Mouse (Mus musculus): ENCODE data around the gene Klk1b16. TPM values are rescaled to one million over a fixed set of nuclear protein-coding genes. Genes with fewer than 3 reads are reported as not detected.

Klk1b16 gene
- polyA plus RNA-seq, 1 experiment from 2014 or later: not detected

Other genes starting within 250 kb of the Klk1b16 start
- gene Klk15, start 203.0 kb upstream of the Klk1b16 start, polyA plus RNA-seq (2015; fragmentation: Nextera tagmentation; extraction: Ambion mirVana): not detected in 2 replicates
- gene Klk1b8, start 186.1 kb upstream of the Klk1b16 start, polyA plus RNA-seq (2015; fragmentation: Nextera tagmentation; extraction: Ambion mirVana): not detected in 2 replicates
- gene Klk1b1, start 170.0 kb upstream of the Klk1b16 start, polyA plus RNA-seq (2015; fragmentation: Nextera tagmentation; extraction: Ambion mirVana): not detected in 2 replicates
- not detected in 2 replicates for gene Klk1b9, start 160.7 kb upstream of the Klk1b16 start, polyA plus RNA-seq (2015; fragmentation: Nextera tagmentation; extraction: Ambion mirVana)
- gene Klk1b11, start 140.9 kb upstream of the Klk1b16 start, polyA plus RNA-seq (2015; fragmentation: Nextera tagmentation; extraction: Ambion mirVana): not detected in 2 replicates
- not detected in 2 replicates for gene Klk1b26, start 124.6 kb upstream of the Klk1b16 start, polyA plus RNA-seq (2015; fragmentation: Nextera tagmentation; extraction: Ambion mirVana)
- gene Klk1b27, start 84.5 kb upstream of the Klk1b16 start, polyA plus RNA-seq (2015; fragmentation: Nextera tagmentation; extraction: Ambion mirVana): not detected in 2 replicates
- not detected in 2 replicates for gene Klk1b21, start 34.4 kb upstream of the Klk1b16 start, polyA plus RNA-seq (2015; fragmentation: Nextera tagmentation; extraction: Ambion mirVana)
- not detected in 2 replicates for gene Klk1b22, start 24.1 kb upstream of the Klk1b16 start, polyA plus RNA-seq (2015; fragmentation: Nextera tagmentation; extraction: Ambion mirVana)
- gene Klk1b24, start 51.5 kb downstream of the Klk1b16 start, polyA plus RNA-seq (2015; fragmentation: Nextera tagmentation; extraction: Ambion mirVana): not detected in 2 replicates
- gene Klk1b3, start 61.4 kb downstream of the Klk1b16 start, polyA plus RNA-seq (2015; fragmentation: Nextera tagmentation; extraction: Ambion mirVana): 0.19 TPM in 1 of 2 replicates, not detected in the other
- not detected in 2 replicates for gene Klk1b4, start 70.7 kb downstream of the Klk1b16 start, polyA plus RNA-seq (2015; fragmentation: Nextera tagmentation; extraction: Ambion mirVana)
- 0.15 TPM in 1 of 2 replicates, not detected in the other for gene Klk1b5, start 79.2 kb downstream of the Klk1b16 start, polyA plus RNA-seq (2015; fragmentation: Nextera tagmentation; extraction: Ambion mirVana)
- 7.2 and 10.9 TPM in 2 replicates for gene Klk1, start 88.6 kb downstream of the Klk1b16 start, polyA plus RNA-seq (2015; fragmentation: Nextera tagmentation; extraction: Ambion mirVana)
- 0.26 TPM in 1 of 2 replicates, not detected in the other for gene Gm36864, start 99.4 kb downstream of the Klk1b16 start, polyA plus RNA-seq (2015; fragmentation: Nextera tagmentation; extraction: Ambion mirVana)
- gene 1700028J19Rik, start 109.9 kb downstream of the Klk1b16 start, polyA plus RNA-seq (2015; fragmentation: Nextera tagmentation; extraction: Ambion mirVana): 1.9 and 2.0 TPM in 2 replicates
- gene 2410002F23Rik, start 110.0 kb downstream of the Klk1b16 start, polyA plus RNA-seq (2015; fragmentation: Nextera tagmentation; extraction: Ambion mirVana): 178 and 180 TPM in 2 replicates
- gene Acp4, start 120.6 kb downstream of the Klk1b16 start, polyA plus RNA-seq (2015; fragmentation: Nextera tagmentation; extraction: Ambion mirVana): not detected in 2 replicates
- gene Gm15517, start 124.7 kb downstream of the Klk1b16 start, polyA plus RNA-seq (2015; fragmentation: Nextera tagmentation; extraction: Ambion mirVana): not detected in 2 replicates
- gene Clec11a, start 170.1 kb downstream of the Klk1b16 start, polyA plus RNA-seq (2015; fragmentation: Nextera tagmentation; extraction: Ambion mirVana): 3.6 and 5.8 TPM in 2 replicates
- gene Shank1, start 173.5 kb downstream of the Klk1b16 start, polyA plus RNA-seq (2015; fragmentation: Nextera tagmentation; extraction: Ambion mirVana): 1.5 and 1.7 TPM in 2 replicates
- 2.7 and 3.4 TPM in 2 replicates for gene Syt3, start 247.3 kb downstream of the Klk1b16 start, polyA plus RNA-seq (2015; fragmentation: Nextera tagmentation; extraction: Ambion mirVana)
- 0.64 and 1.1 TPM in 2 replicates for gene 1700008O03Rik, start 249.1 kb downstream of the Klk1b16 start, polyA plus RNA-seq (2015; fragmentation: Nextera tagmentation; extraction: Ambion mirVana)